Mouse (Mus musculus): ENCODE data around the gene Dus2. TPM values are rescaled to one million over a fixed set of nuclear protein-coding genes. Genes with fewer than 3 reads are reported as not detected.
"Not testable (repeated sequence)": the region's sequence is repeated elsewhere in the genome, so short reads cannot be mapped to it uniquely, and the experiment has no call there.

The Dus2 gene
- polyA plus RNA-seq, 1 experiment from 2014 or later, result 19.7 TPM

DNA sequence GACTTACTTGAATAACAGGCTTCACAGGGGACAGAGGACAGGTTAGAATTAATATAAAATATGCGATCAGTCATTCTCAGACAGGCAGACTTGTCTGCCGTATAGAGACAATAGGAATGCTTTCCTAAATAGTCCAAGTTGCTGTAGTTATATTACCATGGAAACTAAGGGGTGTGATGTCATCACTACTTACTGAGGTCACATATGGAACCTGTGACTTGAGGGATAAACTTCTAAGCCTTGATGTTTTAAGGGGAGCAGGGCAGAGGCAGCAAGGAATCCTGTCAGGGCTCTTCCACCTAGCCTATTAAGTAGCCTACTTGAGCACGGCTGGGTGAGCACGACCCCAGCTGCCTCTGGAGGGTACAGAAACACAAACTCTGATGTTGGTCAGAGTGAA is 14.7 kb downstream of the Dus2 start, which contains the start of gene Dpep2nb:
Gene Dpep2nb, minus strand, starts transcription at position 101 of the 400 bp plus-strand sequence.
- Histone ChIP-seq H3K9ac (replicated peaks; ENCODE audit: low read length) (no peak within 1 kb of the TSS), H3K9me3 (ENCODE audit: low read length) (no peaks in the 10 kb centered on the region), H3K27me3 (ENCODE audit: insufficient read depth, low read length) (no peaks in the 10 kb centered on the region), H3K4me2 (replicated peaks; ENCODE audit: low read depth, low read length) (no peak within 1 kb of the TSS), H3K27ac (ENCODE audit: low read length) (no peak within 1 kb of the TSS), H3K4me3 (ENCODE audit: low read length) (no peak within 1 kb of the TSS), H3K36me3 (ENCODE audit: insufficient read depth, low read length) (0 out of 2 replicates have a peak, but pooled peaks cover 4% of the 10 kb centered on the region), H3K4me1 (ENCODE audit: insufficient read depth, low read length) (peaks cover 10% of the 10 kb centered on the region)
- no peak for ATAC-seq (ENCODE audit: low FRiP score, low TSS enrichment)
- WGBS, result 63% methylated on average over 4 of the region's 4 CpGs

DNA sequence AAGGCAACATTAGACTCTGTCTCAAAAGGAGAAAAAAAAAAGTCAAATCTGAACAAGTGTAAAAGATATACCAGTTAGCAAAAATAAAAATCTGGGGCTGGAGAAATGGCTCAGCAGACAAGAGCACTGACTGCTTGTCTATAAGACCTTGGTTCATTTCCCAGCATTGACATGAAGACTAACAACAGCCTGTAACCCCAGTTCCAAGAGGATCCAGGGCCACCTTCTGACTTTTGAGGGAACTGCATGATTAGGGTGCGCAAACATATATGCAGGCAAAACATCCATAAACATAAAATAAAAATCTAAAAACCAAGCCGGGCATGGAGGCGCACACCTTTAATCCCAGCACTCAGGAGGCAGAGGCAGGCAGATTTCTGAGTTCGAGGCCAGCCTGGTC is 15.3 kb downstream of the Dus2 start:
- no peaks in the 10 kb centered on the region for H3K9me3 ChIP-seq (ENCODE audit: low read length)
- H3K4me1 ChIP-seq (ENCODE audit: insufficient read depth, low read length), result peaks cover 10% of the 10 kb centered on the region
- no peak overlapping the region for H3K4me3 ChIP-seq (ENCODE audit: low read length)
- H3K9ac ChIP-seq (replicated peaks; ENCODE audit: low read length), result no peak overlapping the region
- no peak for ATAC-seq (ENCODE audit: low FRiP score, low TSS enrichment)
- H3K27me3 ChIP-seq (ENCODE audit: insufficient read depth, low read length), result no peaks in the 10 kb centered on the region
- 89% methylated on average over 4 of the region's 4 CpGs for WGBS
- H3K27ac ChIP-seq (ENCODE audit: low read length), result no peak overlapping the region
- 0 out of 2 replicates have a peak, but pooled peaks cover 4% of the 10 kb centered on the region for H3K36me3 ChIP-seq (ENCODE audit: insufficient read depth, low read length)
- no peak overlapping the region for H3K4me2 ChIP-seq (replicated peaks; ENCODE audit: low read depth, low read length)

- Histone ChIP-seq H3K27me3 (ENCODE audit: insufficient read depth, low read length) (no peaks in the 10 kb centered on the region), H3K4me2 (replicated peaks; ENCODE audit: low read depth, low read length) (no peak overlapping the region), H3K9me3 (ENCODE audit: low read length) (no peaks in the 10 kb centered on the region), H3K4me3 (ENCODE audit: low read length) (no peak overlapping the region), H3K9ac (replicated peaks; ENCODE audit: low read length) (no peak overlapping the region), H3K27ac (ENCODE audit: low read length) (no peak overlapping the region), H3K36me3 (ENCODE audit: insufficient read depth, low read length) (0 out of 2 replicates have a peak, but pooled peaks cover 4% of the 10 kb centered on the region), H3K4me1 (ENCODE audit: insufficient read depth, low read length) (peaks cover 13% of the 10 kb centered on the region)
- no peak for ATAC-seq (ENCODE audit: low FRiP score, low TSS enrichment)
- WGBS, result 81% methylated on average over 3 of the region's 3 CpGs
These were observed 16.0 kb downstream of the Dus2 start for GRCm38 (mm10) chr8:106007135-106007534.

DNA sequence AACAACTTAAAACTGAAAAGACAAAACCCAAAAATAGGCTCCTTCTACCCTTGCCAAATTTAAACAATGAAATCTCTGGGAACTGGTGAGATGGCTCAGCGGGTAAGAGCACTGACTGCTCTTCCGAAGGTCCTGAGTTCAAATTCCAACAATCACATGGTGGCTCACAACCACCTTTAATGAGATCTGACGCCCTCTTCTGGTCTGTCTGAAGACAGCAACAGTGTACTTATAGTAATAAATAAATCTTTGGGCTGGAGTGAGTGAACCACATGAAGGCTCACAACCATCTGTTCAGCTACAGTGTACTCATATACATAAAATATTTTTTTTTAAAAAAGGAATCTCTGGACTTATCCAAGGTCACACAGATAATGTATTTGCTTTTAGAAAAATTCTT is 16.8 kb downstream of the Dus2 start:
- not testable (repeated sequence) for H3K4me2 ChIP-seq (replicated peaks; ENCODE audit: low read depth, low read length); H3K27me3 ChIP-seq (ENCODE audit: insufficient read depth, low read length)
- WGBS, result 71% methylated on average over 3 of the region's 3 CpGs

DNA sequence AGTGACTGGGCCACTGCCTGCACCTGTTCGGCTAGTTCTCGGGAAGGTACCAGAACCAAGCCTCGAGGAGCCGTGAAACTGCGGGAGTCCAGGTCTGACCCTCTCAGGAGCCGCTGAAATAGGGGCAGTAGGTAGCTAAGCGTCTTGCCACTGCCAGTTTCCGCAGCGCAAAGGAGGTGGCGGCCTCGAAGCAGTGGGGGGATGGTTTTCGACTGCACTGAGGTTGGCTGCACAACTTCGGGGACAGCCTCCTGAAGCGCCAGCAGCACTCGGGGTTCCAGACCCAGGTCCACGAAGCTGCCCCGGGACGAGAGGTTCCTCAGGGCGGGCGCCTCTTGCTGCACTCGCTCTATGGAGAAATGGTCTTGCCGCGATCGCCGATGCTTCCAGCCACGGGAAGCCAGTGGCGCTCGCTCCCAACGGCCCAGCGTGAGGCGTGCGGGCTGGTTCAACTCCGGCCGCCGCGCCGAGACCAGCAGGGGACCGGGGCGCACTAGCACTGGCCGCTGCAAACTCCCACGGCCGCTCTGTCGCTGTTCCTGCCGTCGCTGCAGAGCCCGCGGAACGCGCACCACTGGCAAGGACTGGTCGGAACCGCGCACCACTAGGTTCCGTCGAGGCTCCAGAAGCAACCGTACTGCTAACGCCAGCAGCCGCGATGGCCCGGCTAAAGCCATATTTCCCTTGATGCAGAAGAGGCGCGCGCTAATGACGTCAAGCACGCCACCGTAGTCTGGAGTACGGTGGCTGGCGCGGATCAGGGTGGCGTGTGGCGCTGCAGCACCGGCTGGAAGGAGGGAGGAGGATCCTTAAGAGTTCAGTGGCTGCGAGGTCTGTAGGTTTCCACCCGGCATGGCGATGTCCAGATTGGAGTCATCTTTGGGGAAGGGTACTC is 19.9 kb downstream of the Dus2 start:
- Histone ChIP-seq H3K4me3 (ENCODE audit: low read length) (peak overlapping the region; percentile 92), H3K9ac (replicated peaks; ENCODE audit: low read length) (peak overlapping the region; percentile 88), H3K36me3 (ENCODE audit: insufficient read depth, low read length) (0 out of 2 replicates have a peak, but pooled peaks cover 4% of the 10 kb centered on the region), H3K4me2 (replicated peaks; ENCODE audit: low read depth, low read length) (peak overlapping the region; percentile 98), H3K4me1 (ENCODE audit: insufficient read depth, low read length) (peaks cover 13% of the 10 kb centered on the region), H3K9me3 (ENCODE audit: low read length) (no peaks in the 10 kb centered on the region), H3K27ac (ENCODE audit: low read length) (peak overlapping the region; percentile 67; the same call in 1 of the 2 replicates), H3K27me3 (ENCODE audit: insufficient read depth, low read length) (no peaks in the 10 kb centered on the region)
- WGBS, result under 1% methylated on average over 74 of the region's 74 CpGs
- peak; percentile 95 for ATAC-seq (ENCODE audit: low FRiP score, low TSS enrichment)

More for the DNA sequence above, 16.8 kb downstream of the Dus2 start:
- not testable (repeated sequence) for H3K9ac ChIP-seq (replicated peaks; ENCODE audit: low read length); H3K27ac ChIP-seq (ENCODE audit: low read length); H3K9me3 ChIP-seq (ENCODE audit: low read length); ATAC-seq (ENCODE audit: low FRiP score, low TSS enrichment); H3K4me3 ChIP-seq (ENCODE audit: low read length); H3K36me3 ChIP-seq (ENCODE audit: insufficient read depth, low read length)
- H3K4me1 ChIP-seq (ENCODE audit: insufficient read depth, low read length), result peaks cover 13% of the 10 kb centered on the region

GRCm38 (mm10) chr8:106011643-106011986 is 20.5 kb downstream of the Dus2 start, which contains the start of gene Ddx28:
Ddx28 (minus strand) TSS chr8:106011882.
- H3K36me3 ChIP-seq (ENCODE audit: insufficient read depth, low read length), result 0 out of 2 replicates have a peak, but pooled peaks cover 7% of the 10 kb centered on the region
- H3K4me2 ChIP-seq (replicated peaks; ENCODE audit: low read depth, low read length), result peak within 1 kb of the TSS; percentile 98
- peaks cover 13% of the 10 kb centered on the region for H3K4me1 ChIP-seq (ENCODE audit: insufficient read depth, low read length)
- no peaks in the 10 kb centered on the region for H3K9me3 ChIP-seq (ENCODE audit: low read length)
- H3K27me3 ChIP-seq (ENCODE audit: insufficient read depth, low read length), result no peaks in the 10 kb centered on the region
- no peak for ATAC-seq (ENCODE audit: low FRiP score, low TSS enrichment)
- 2% methylated on average over 6 of the region's 6 CpGs for WGBS
- peak within 1 kb of the TSS; percentile 88 for H3K9ac ChIP-seq (replicated peaks; ENCODE audit: low read length)
- H3K27ac ChIP-seq (ENCODE audit: low read length), result peak within 1 kb of the TSS; percentile 67; the same call in 1 of the 2 replicates
- H3K4me3 ChIP-seq (ENCODE audit: low read length), result peak within 1 kb of the TSS; percentile 92

- H3K27me3 ChIP-seq (ENCODE audit: insufficient read depth, low read length); H3K36me3 ChIP-seq (ENCODE audit: insufficient read depth, low read length); H3K27ac ChIP-seq (ENCODE audit: low read length); ATAC-seq (ENCODE audit: low FRiP score, low TSS enrichment); H3K9me3 ChIP-seq (ENCODE audit: low read length): not testable (repeated sequence)
- 83% methylated on average over 8 of the region's 8 CpGs for WGBS
- peak overlapping the region; percentile 88 for H3K9ac ChIP-seq (replicated peaks; ENCODE audit: low read length)
- H3K4me3 ChIP-seq (ENCODE audit: low read length), result peak overlapping the region; percentile 92
- peak overlapping the region; percentile 98 for H3K4me2 ChIP-seq (replicated peaks; ENCODE audit: low read depth, low read length)
- H3K4me1 ChIP-seq (ENCODE audit: insufficient read depth, low read length), result peaks cover 13% of the 10 kb centered on the region
These were observed 21.1 kb downstream of the Dus2 start for GRCm38 (mm10) chr8:106012203-106012602.

- Histone ChIP-seq H3K27ac (ENCODE audit: low read length) (no peak overlapping the region), H3K9me3 (ENCODE audit: low read length) (no peaks in the 10 kb centered on the region), H3K4me1 (ENCODE audit: insufficient read depth, low read length) (peaks cover 3% of the 10 kb centered on the region; the same call in 1 of the 2 replicates), H3K36me3 (ENCODE audit: insufficient read depth, low read length) (peaks cover 10% of the 10 kb centered on the region; the same call in 1 of the 2 replicates), H3K4me2 (replicated peaks; ENCODE audit: low read depth, low read length) (no peak overlapping the region), H3K4me3 (ENCODE audit: low read length) (no peak overlapping the region), H3K9ac (replicated peaks; ENCODE audit: low read length) (no peak overlapping the region), H3K27me3 (ENCODE audit: insufficient read depth, low read length) (no peaks in the 10 kb centered on the region)
- ATAC-seq (ENCODE audit: low FRiP score, low TSS enrichment), result no peak
- WGBS, result 95% methylated on average over 6 of the region's 6 CpGs
These were observed 25.1 kb downstream of the Dus2 start for GRCm38 (mm10) chr8:106016284-106016683.

- H3K36me3 ChIP-seq (ENCODE audit: insufficient read depth, low read length), result peaks cover 10% of the 10 kb centered on the region; the same call in 1 of the 2 replicates
- 88% methylated on average over 7 of the region's 7 CpGs for WGBS
These were observed 26.0 kb downstream of the Dus2 start for GRCm38 (mm10) chr8:106017130-106017529.

DNA sequence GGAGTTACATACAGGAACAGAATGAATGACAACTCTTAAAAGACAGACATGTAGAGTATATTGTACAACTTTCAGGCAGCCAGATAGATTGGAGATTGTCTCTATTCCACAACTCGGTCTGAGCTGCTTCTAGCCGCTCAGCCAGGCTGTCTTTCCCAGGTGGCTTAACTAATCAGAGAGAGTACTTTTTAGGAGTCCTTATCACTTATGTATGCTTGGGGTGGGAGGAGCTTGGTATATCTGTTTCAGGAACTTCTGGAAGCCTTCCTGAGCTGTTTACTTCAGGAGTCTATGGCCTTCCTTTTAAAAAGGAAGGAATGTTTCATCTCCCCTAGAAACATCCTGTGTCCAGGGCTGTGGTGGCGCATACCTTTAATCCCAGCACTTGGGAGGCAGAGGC is 26.9 kb downstream of the Dus2 start:
- Histone ChIP-seq H3K9ac (replicated peaks; ENCODE audit: low read length) (no peak overlapping the region), H3K36me3 (ENCODE audit: insufficient read depth, low read length) (peaks cover 10% of the 10 kb centered on the region; the same call in 1 of the 2 replicates), H3K4me3 (ENCODE audit: low read length) (no peak overlapping the region), H3K4me1 (ENCODE audit: insufficient read depth, low read length) (no peaks in the 10 kb centered on the region), H3K4me2 (replicated peaks; ENCODE audit: low read depth, low read length) (no peak overlapping the region), H3K9me3 (ENCODE audit: low read length) (no peaks in the 10 kb centered on the region), H3K27me3 (ENCODE audit: insufficient read depth, low read length) (no peaks in the 10 kb centered on the region), H3K27ac (ENCODE audit: low read length) (no peak overlapping the region)
- no peak for ATAC-seq (ENCODE audit: low FRiP score, low TSS enrichment)
- WGBS, result 87% methylated on average over 3 of the region's 3 CpGs

More at GRCm38 (mm10) chr8:106017130-106017529, 26.0 kb downstream of the Dus2 start:
- H3K4me3 ChIP-seq (ENCODE audit: low read length), result no peak overlapping the region
- H3K9ac ChIP-seq (replicated peaks; ENCODE audit: low read length), result no peak overlapping the region
- no peaks in the 10 kb centered on the region for H3K9me3 ChIP-seq (ENCODE audit: low read length)
- H3K4me2 ChIP-seq (replicated peaks; ENCODE audit: low read depth, low read length), result no peak overlapping the region
- H3K27me3 ChIP-seq (ENCODE audit: insufficient read depth, low read length), result no peaks in the 10 kb centered on the region
- no peak overlapping the region for H3K27ac ChIP-seq (ENCODE audit: low read length)
- ATAC-seq (ENCODE audit: low FRiP score, low TSS enrichment), result no peak
- H3K4me1 ChIP-seq (ENCODE audit: insufficient read depth, low read length), result no peaks in the 10 kb centered on the region
